Mouse (Mus musculus): ENCODE results near the gene Chsy1. TPM values are rescaled to one million over a fixed set of nuclear protein-coding genes. Genes with fewer than 3 reads are reported as not detected.

Gene Chsy1
- total and polyA plus RNA-seq, 2 experiments, result 1.3 to 3.4 TPM

GRCm38 (mm10) chr7:66116906-66117482 lies 7.7 kb downstream of the Chsy1 start:
- Histone ChIP-seq H3K4me3 (ENCODE audit: insufficient read depth, low read depth, low read length) (no peak overlapping the region), H3K27ac (replicated peaks; ENCODE audit: insufficient read depth, low read depth, low read length) (no peak overlapping the region), H3K4me1 (ENCODE audit: control insufficient read depth, insufficient read depth, low read length) (no peaks in the 10 kb centered on the region; the same call in 1 of the 2 replicates), H3K9ac (ENCODE audit: low read depth, low read length) (no peak overlapping the region), H3K27me3 (ENCODE audit: control insufficient read depth, insufficient read depth, low read length) (no peaks in the 10 kb centered on the region), H3K36me3 (ENCODE audit: control insufficient read depth, insufficient read depth, low read length) (no peaks in the 10 kb centered on the region), H3K79me2 (ENCODE audit: control insufficient read depth, insufficient read depth, low read length) (peaks cover 9% of the 10 kb centered on the region; the same call in 1 of the 2 replicates)
- no peak for DNase-seq (ENCODE audit: extremely low read depth, low read depth, low spot score)
- TF ChIP-seq CTCF (IDR thresholded peaks at IDR 0.05; ENCODE audit: low read depth, low read length), result no peak
- no peak for TF ChIP-seq POLR2A (IDR thresholded peaks at IDR 0.05; ENCODE audit: extremely low read depth, insufficient read depth, low read length)
- 76% methylated on average over 8 of the region's 8 CpGs for WGBS

- H3K27ac ChIP-seq (replicated peaks; ENCODE audit: insufficient read depth, low read depth, low read length), result no peak overlapping the region
- no peak overlapping the region for H3K4me3 ChIP-seq (ENCODE audit: insufficient read depth, low read depth, low read length)
- no peak overlapping the region for H3K9ac ChIP-seq (ENCODE audit: low read depth, low read length)
Measured at GRCm38 (mm10) chr7:66118046-66118445, 8.7 kb downstream of the Chsy1 start.

GRCm38 (mm10) chr7:66118796-66119195 lies 9.5 kb downstream of the Chsy1 start:
- Histone ChIP-seq H3K4me3 (ENCODE audit: insufficient read depth, low read depth, low read length) (no peak overlapping the region), H3K9ac (ENCODE audit: low read depth, low read length) (no peak overlapping the region), H3K27ac (replicated peaks; ENCODE audit: insufficient read depth, low read depth, low read length) (no peak overlapping the region), H3K36me3 (ENCODE audit: control insufficient read depth, insufficient read depth, low read length) (no peaks in the 10 kb centered on the region), H3K27me3 (ENCODE audit: control insufficient read depth, insufficient read depth, low read length) (no peaks in the 10 kb centered on the region), H3K79me2 (ENCODE audit: control insufficient read depth, insufficient read depth, low read length) (peaks cover 9% of the 10 kb centered on the region; the same call in 1 of the 2 replicates), H3K4me1 (ENCODE audit: control insufficient read depth, insufficient read depth, low read length) (no peaks in the 10 kb centered on the region; the same call in 1 of the 2 replicates)
- 82% methylated on average over 7 of the region's 7 CpGs for WGBS
- no peak for TF ChIP-seq CTCF (IDR thresholded peaks at IDR 0.05; ENCODE audit: low read depth, low read length)
- TF ChIP-seq POLR2A (IDR thresholded peaks at IDR 0.05; ENCODE audit: extremely low read depth, insufficient read depth, low read length), result no peak
- no peak for DNase-seq (ENCODE audit: extremely low read depth, low read depth, low spot score)

More at GRCm38 (mm10) chr7:66118046-66118445, 8.7 kb downstream of the Chsy1 start:
- H3K27me3 ChIP-seq (ENCODE audit: control insufficient read depth, insufficient read depth, low read length), result no peaks in the 10 kb centered on the region
- no peaks in the 10 kb centered on the region for H3K36me3 ChIP-seq (ENCODE audit: control insufficient read depth, insufficient read depth, low read length)
- no peak for TF ChIP-seq POLR2A (IDR thresholded peaks at IDR 0.05; ENCODE audit: extremely low read depth, insufficient read depth, low read length)
- TF ChIP-seq CTCF (IDR thresholded peaks at IDR 0.05; ENCODE audit: low read depth, low read length), result no peak
- no peak for DNase-seq (ENCODE audit: extremely low read depth, low read depth, low spot score)
- H3K4me1 ChIP-seq (ENCODE audit: control insufficient read depth, insufficient read depth, low read length), result no peaks in the 10 kb centered on the region; the same call in 1 of the 2 replicates
- 87% methylated on average over 3 of the region's 3 CpGs for WGBS
- H3K79me2 ChIP-seq (ENCODE audit: control insufficient read depth, insufficient read depth, low read length), result peaks cover 9% of the 10 kb centered on the region; the same call in 1 of the 2 replicates

- DNase-seq (ENCODE audit: extremely low read depth, low read depth, low spot score), result no peak
- no peaks in the 10 kb centered on the region; the same call in 1 of the 2 replicates for H3K4me1 ChIP-seq (ENCODE audit: control insufficient read depth, insufficient read depth, low read length)
- H3K27ac ChIP-seq (replicated peaks; ENCODE audit: insufficient read depth, low read depth, low read length), result no peak overlapping the region
- no peak for TF ChIP-seq POLR2A (IDR thresholded peaks at IDR 0.05; ENCODE audit: extremely low read depth, insufficient read depth, low read length)
- TF ChIP-seq CTCF (IDR thresholded peaks at IDR 0.05; ENCODE audit: low read depth, low read length), result no peak
- no peak overlapping the region for H3K9ac ChIP-seq (ENCODE audit: low read depth, low read length)
- no peaks in the 10 kb centered on the region for H3K36me3 ChIP-seq (ENCODE audit: control insufficient read depth, insufficient read depth, low read length)
- 74% methylated on average over 1 of the region's 1 CpGs for WGBS
- no peak overlapping the region for H3K4me3 ChIP-seq (ENCODE audit: insufficient read depth, low read depth, low read length)
- H3K27me3 ChIP-seq (ENCODE audit: control insufficient read depth, insufficient read depth, low read length), result no peaks in the 10 kb centered on the region
- peaks cover 5% of the 10 kb centered on the region; the same call in 1 of the 2 replicates for H3K79me2 ChIP-seq (ENCODE audit: control insufficient read depth, insufficient read depth, low read length)
Measured at GRCm38 (mm10) chr7:66120139-66120538, 10.8 kb downstream of the Chsy1 start.

GRCm38 (mm10) chr7:66120702-66121396 lies 11.5 kb downstream of the Chsy1 start:
- H3K4me3 ChIP-seq (ENCODE audit: insufficient read depth, low read depth, low read length), result no peak overlapping the region
- H3K27ac ChIP-seq (replicated peaks; ENCODE audit: insufficient read depth, low read depth, low read length), result no peak overlapping the region
- no peak for DNase-seq (ENCODE audit: extremely low read depth, low read depth, low spot score)
- 85% methylated on average over 7 of the region's 7 CpGs for WGBS
- TF ChIP-seq CTCF (IDR thresholded peaks at IDR 0.05; ENCODE audit: low read depth, low read length), result no peak
- TF ChIP-seq POLR2A (IDR thresholded peaks at IDR 0.05; ENCODE audit: extremely low read depth, insufficient read depth, low read length), result no peak
- H3K4me1 ChIP-seq (ENCODE audit: control insufficient read depth, insufficient read depth, low read length), result no peaks in the 10 kb centered on the region; the same call in 1 of the 2 replicates
- H3K9ac ChIP-seq (ENCODE audit: low read depth, low read length), result no peak overlapping the region
- H3K27me3 ChIP-seq (ENCODE audit: control insufficient read depth, insufficient read depth, low read length), result no peaks in the 10 kb centered on the region
- no peaks in the 10 kb centered on the region for H3K36me3 ChIP-seq (ENCODE audit: control insufficient read depth, insufficient read depth, low read length)
- peaks cover 5% of the 10 kb centered on the region; the same call in 1 of the 2 replicates for H3K79me2 ChIP-seq (ENCODE audit: control insufficient read depth, insufficient read depth, low read length)

Data from liver, adult 2 months (tissue).